Mouse (Mus musculus) olfactory bulb, adult 2 months (tissue): ENCODE data around the gene Sugp2.

Source experiments
- CTCF ChIP-seq: fragments of 200-500 bp; IDR thresholded peaks from 2 replicates; pipeline ENCODE4 v1.5.1; 2012; ENCODE audit warnings: low read depth, mild to moderate bottlenecking, low read length, moderate library complexity; ENCODE audit not compliant: insufficient read depth
- POLR2A ChIP-seq: fragments of 200-500 bp; IDR thresholded peaks from 2 replicates; pipeline ENCODE4 v1.6.1; 2012; ENCODE audit warnings: mild to moderate bottlenecking, low read depth, low read length, moderate library complexity; ENCODE audit not compliant: insufficient read depth

GRCm38 (mm10) chr8:70216566-70216965, 17.5 kb upstream of the Sugp2 start:
- TF ChIP-seq POLR2A: no peak
- no peak for TF ChIP-seq CTCF
